Mouse (Mus musculus) myocyte (in vitro differentiated cells): ENCODE data around the gene Gm20388. TPM values are rescaled to one million over a fixed set of nuclear protein-coding genes. Genes with fewer than 3 reads are reported as not detected.
"Not testable (repeated sequence)": the region's sequence is repeated elsewhere in the genome, so short reads cannot be mapped to it uniquely, and the experiment has no call there.

Experiments
- H3K27me3 ChIP-seq: one replicate; pipeline ENCODE4 v1.6.1; 2011; ENCODE audit not compliant: control insufficient read depth, insufficient read depth, insufficient read length
- H3K36me3 ChIP-seq: one replicate; pipeline ENCODE4 v1.6.1; 2011; ENCODE audit not compliant: control insufficient read depth, insufficient read depth
- H3K4me2 ChIP-seq: one replicate; pipeline ENCODE4 v1.6.1; 2011; ENCODE audit warnings: low read depth, control low read depth
- H3K4me3 ChIP-seq: one replicate; pipeline ENCODE4 v1.5.1; 2011; ENCODE audit warnings: mild to moderate bottlenecking, control low read depth, moderate library complexity
- H3K79me2 ChIP-seq: one replicate; pipeline ENCODE4 v1.6.1; 2011; ENCODE audit not compliant: control insufficient read depth, insufficient read depth
- H3ac ChIP-seq: one replicate; pipeline ENCODE4 v1.6.1; 2011; ENCODE audit not compliant: control insufficient read depth, insufficient read length
- CEBPB ChIP-seq: IDR thresholded peaks from 2 replicates; pipeline ENCODE4 v1.6.1; 2011; ENCODE audit warnings: mild to moderate bottlenecking, moderate library complexity; ENCODE audit not compliant: poor library complexity, insufficient read depth, severe bottlenecking
- E2F4 ChIP-seq: IDR thresholded peaks from one replicate; pipeline ENCODE4 v1.6.1; 2011; ENCODE audit warnings: mild to moderate bottlenecking, control low read depth, moderate library complexity; ENCODE audit not compliant: insufficient read depth
- MAX ChIP-seq: IDR thresholded peaks from one replicate; pipeline ENCODE4 v1.6.1; 2011; ENCODE audit warnings: low read depth, mild to moderate bottlenecking, control low read depth
- MYOD1 ChIP-seq, 3 experiments: IDR thresholded peaks; one replicate each; pipeline ENCODE4 v1.6.1; 2011; ENCODE audit warnings: control low read depth in 2 of 3, low read depth in 2 of 3, mild to moderate bottlenecking in 2 of 3, moderate library complexity in 1 of 3; ENCODE audit not compliant: insufficient read length in 2 of 3, control insufficient read depth in 1 of 3
- MYOG ChIP-seq, 3 experiments: IDR thresholded peaks; one replicate each; pipeline ENCODE4 v1.6.1; 2011; ENCODE audit warnings: control low read depth in 2 of 3, low read depth in 2 of 3, mild to moderate bottlenecking in 2 of 3; ENCODE audit not compliant: insufficient read length in 2 of 3, control insufficient read depth in 1 of 3, insufficient read depth in 1 of 3
- POLR2A ChIP-seq: IDR thresholded peaks from one replicate; pipeline ENCODE4 v1.6.1; 2011; ENCODE audit warnings: low read depth, mild to moderate bottlenecking, control low read depth, moderate library complexity; ENCODE audit not compliant: insufficient read length
- POLR2AphosphoS2 ChIP-seq: IDR thresholded peaks from one replicate; pipeline ENCODE4 v1.6.1; 2011; ENCODE audit warnings: low read depth, control low read depth; ENCODE audit not compliant: insufficient read length
- REST ChIP-seq: IDR thresholded peaks from one replicate; pipeline ENCODE4 v1.6.1; 2011; ENCODE audit warnings: mild to moderate bottlenecking, control low read depth, moderate library complexity; ENCODE audit not compliant: insufficient read depth, insufficient read length
- SRF ChIP-seq: IDR thresholded peaks from one replicate; pipeline ENCODE4 v1.6.1; 2011; ENCODE audit warnings: low read depth; ENCODE audit not compliant: control insufficient read depth, insufficient read length
- TCF12 ChIP-seq: IDR thresholded peaks from one replicate; pipeline ENCODE4 v1.6.1; 2011; ENCODE audit warnings: mild to moderate bottlenecking, control low read depth; ENCODE audit not compliant: poor library complexity, insufficient read depth, severe bottlenecking
- TCF3 ChIP-seq: IDR thresholded peaks from one replicate; pipeline ENCODE4 v1.6.1; 2011; ENCODE audit warnings: low read depth, control low read depth; ENCODE audit not compliant: insufficient read length
- USF1 ChIP-seq: IDR thresholded peaks from one replicate; pipeline ENCODE4 v1.6.1; 2011; ENCODE audit warnings: low read depth, mild to moderate bottlenecking, control low read depth, moderate library complexity
- polyA plus RNA-seq: library from polyadenylated mRNA; unstranded; fragments of >200 nt; fragmentation: generic; extraction: Trizol; gene quantifications from one replicate; pipeline ENCODE4 v1.2.1, GENCODE M21; 2012; ENCODE audit warnings: missing spikeins

The Gm20388 gene
- polyA plus RNA-seq, 1 experiment: 15.3 TPM

GRCm38 (mm10) chr8:123426511-123427509 is 3516.2 kb downstream of the Gm20388 start:
- H3ac ChIP-seq: no peak overlapping the region
- TF ChIP-seq POLR2A (no peak), CEBPB (no peak), USF1 (no peak), MYOG (IDR thresholded peaks at IDR 0.05; ENCODE audit: control insufficient read depth in 1 of 3, insufficient read depth in 1 of 3, insufficient read length in 2 of 3, low read depth in 2 of 3) (no peak), TCF12 (no peak), TCF3 (no peak)
- H3K4me2 ChIP-seq: no peak overlapping the region
- no peaks in the 10 kb centered on the region for H3K79me2 ChIP-seq
- H3K4me3 ChIP-seq: no peak overlapping the region
- no peaks in the 10 kb centered on the region for H3K36me3 ChIP-seq
- no peaks in the 10 kb centered on the region for H3K27me3 ChIP-seq

GRCm38 (mm10) chr8:123427639-123428275 is 3517.1 kb downstream of the Gm20388 start:
- Histone ChIP-seq H3K27me3 (no peaks in the 10 kb centered on the region), H3K36me3 (no peaks in the 10 kb centered on the region), H3K4me3 (no peak overlapping the region), H3K79me2 (no peaks in the 10 kb centered on the region), H3ac (no peak overlapping the region), H3K4me2 (no peak overlapping the region)
- TF ChIP-seq POLR2AphosphoS2: no peak
- TF ChIP-seq TCF12: no peak
- TF ChIP-seq USF1: no peak
- no peak for TF ChIP-seq MYOD1 (IDR thresholded peaks at IDR 0.05; ENCODE audit: control insufficient read depth in 1 of 3, insufficient read length in 2 of 3, low read depth in 2 of 3)
- no peak for TF ChIP-seq SRF
- no peak for TF ChIP-seq MYOG (IDR thresholded peaks at IDR 0.05; ENCODE audit: control insufficient read depth in 1 of 3, insufficient read depth in 1 of 3, insufficient read length in 2 of 3, low read depth in 2 of 3)
- no peak for TF ChIP-seq POLR2A
- no peak for TF ChIP-seq CEBPB
- no peak for TF ChIP-seq TCF3
- no peak for TF ChIP-seq REST
- TF ChIP-seq MAX: no peak
- TF ChIP-seq E2F4: no peak

GRCm38 (mm10) chr8:123428343-123428893 is 3517.8 kb downstream of the Gm20388 start:
- no peak overlapping the region for H3K4me3 ChIP-seq
- no peak overlapping the region for H3K4me2 ChIP-seq
- no peaks in the 10 kb centered on the region for H3K79me2 ChIP-seq
- H3ac ChIP-seq: no peak overlapping the region
- H3K27me3 ChIP-seq: no peaks in the 10 kb centered on the region
- H3K36me3 ChIP-seq: no peaks in the 10 kb centered on the region
- TF ChIP-seq CEBPB (no peak), TCF12 (no peak), E2F4 (no peak)

- Histone ChIP-seq H3ac (no peak overlapping the region), H3K4me2 (no peak overlapping the region), H3K4me3 (no peak overlapping the region), H3K27me3 (no peaks in the 10 kb centered on the region), H3K79me2 (no peaks in the 10 kb centered on the region), H3K36me3 (no peaks in the 10 kb centered on the region)
- TF ChIP-seq TCF12 (no peak), CEBPB (no peak), MYOG (IDR thresholded peaks at IDR 0.05; ENCODE audit: control insufficient read depth in 1 of 3, insufficient read depth in 1 of 3, insufficient read length in 2 of 3, low read depth in 2 of 3) (no peak), USF1 (no peak), POLR2A (no peak), REST (no peak), TCF3 (no peak), E2F4 (no peak), MYOD1 (IDR thresholded peaks at IDR 0.05; ENCODE audit: control insufficient read depth in 1 of 3, insufficient read length in 2 of 3, low read depth in 2 of 3) (no peak), MAX (no peak), SRF (no peak), POLR2AphosphoS2 (no peak)
Measured at GRCm38 (mm10) chr8:123428939-123429721, 3518.5 kb downstream of the Gm20388 start.

GRCm38 (mm10) chr8:123429722-123430013 is 3519.0 kb downstream of the Gm20388 start:
- H3ac ChIP-seq, H3K4me2 ChIP-seq, H3K4me3 ChIP-seq, H3K36me3 ChIP-seq, H3K27me3 ChIP-seq, H3K79me2 ChIP-seq: not testable (repeated sequence)

- H3K27me3 ChIP-seq, H3K4me3 ChIP-seq, H3K4me2 ChIP-seq, H3K79me2 ChIP-seq, H3K36me3 ChIP-seq, H3ac ChIP-seq: not testable (repeated sequence)
Measured at GRCm38 (mm10) chr8:123430936-123431335, 3520.3 kb downstream of the Gm20388 start.
